8 mouse cellular contexts compared by ENCODE assay signal in genomic region chr3:90294064-90294440, GRCm38 (mm10). TPM values are rescaled to one million over a fixed set of nuclear protein-coding genes. Genes with fewer than 3 reads are reported as not detected.
DNase-seq lines count a peak whose midpoint lies in the region; ATAC-seq and TF ChIP-seq lines count a peak whose summit lies in the region.

No protein-coding gene starts in this region.

- H3K36me3 ChIP-seq in heart, embryonic 10.5 days = 0 out of 2 replicates have a peak, but pooled peaks cover 2% of the 10 kb centered on the region
- H3K36me3 ChIP-seq in ES-E14 (ENCODE audit: control insufficient read depth, insufficient read depth, low read length, poor library complexity, severe bottlenecking) = no peaks in the 10 kb centered on the region
- no peaks in the 10 kb centered on the region for H3K36me3 ChIP-seq in forebrain, embryonic 11.5 days (ENCODE audit: control insufficient read depth, insufficient read depth, low read length)
- peaks cover 24% of the 10 kb centered on the region for H3K36me3 ChIP-seq in limb, embryonic 10.5 days

- H3K27me3 ChIP-seq in heart, embryonic 10.5 days (ENCODE audit: insufficient read depth, poor library complexity, severe bottlenecking) = no peaks in the 10 kb centered on the region
- H3K27me3 ChIP-seq in forebrain, embryonic 11.5 days (ENCODE audit: control insufficient read depth, insufficient read depth, low read length) = no peaks in the 10 kb centered on the region
- H3K27me3 ChIP-seq in limb, embryonic 10.5 days (ENCODE audit: low read depth, poor library complexity, severe bottlenecking) = no peaks in the 10 kb centered on the region

- peak overlapping the region; percentile 99 for H3K27ac ChIP-seq in heart, embryonic 10.5 days
- H3K27ac ChIP-seq in ES-E14 (ENCODE audit: insufficient read depth, low read depth, low read length, poor library complexity, severe bottlenecking) = peak overlapping the region; percentile 100; the same call in 1 of the 2 replicates
- peak overlapping the region; percentile 97; the same call in 1 of the 2 replicates for H3K27ac ChIP-seq in forebrain, embryonic 11.5 days (ENCODE audit: low read depth, low read length)
- peak overlapping the region; percentile 98 for H3K27ac ChIP-seq in limb, embryonic 10.5 days
- H3K27ac ChIP-seq in olfactory bulb, adult 2 months (ENCODE audit: insufficient read depth, low read depth, low read length) = 0 out of 2 replicates have a peak overlapping the region, but pooled peaks have one; percentile 54

- H3K9me3 ChIP-seq in heart, embryonic 10.5 days = no peaks in the 10 kb centered on the region
- no peaks in the 10 kb centered on the region for H3K9me3 ChIP-seq in ES-E14 (ENCODE audit: control insufficient read depth, insufficient read depth, low read depth, low read length)
- H3K9me3 ChIP-seq in forebrain, embryonic 11.5 days (ENCODE audit: control insufficient read depth, low read length) = no peaks in the 10 kb centered on the region
- H3K9me3 ChIP-seq in limb, embryonic 10.5 days (replicated peaks) = no peaks in the 10 kb centered on the region

- H3K9ac ChIP-seq in ES-E14 (ENCODE audit: insufficient read depth, low read depth, low read length, poor library complexity, severe bottlenecking) = peak overlapping the region; percentile 100
- peak overlapping the region; percentile 81 for H3K9ac ChIP-seq in forebrain, embryonic 11.5 days (ENCODE audit: low read length)

- in situ Hi-C loops in ES-E14 (cut with MboI; ENCODE audit: low sequenced_read_pairs in 2 of 2, unreplicated experiment in 2 of 2) = no loop called here

- H3K4me1 ChIP-seq in heart, embryonic 10.5 days = peaks cover 26% of the 10 kb centered on the region
- H3K4me1 ChIP-seq in ES-E14 (ENCODE audit: control insufficient read depth in 2 of 2, insufficient read depth in 2 of 2, low read length in 2 of 2, poor library complexity in 1 of 2) = no peaks in the 10 kb centered on the region; a peak in 1 of 4 replicates
- no peaks in the 10 kb centered on the region; the same call in 1 of the 2 replicates for H3K4me1 ChIP-seq in forebrain, embryonic 11.5 days (replicated peaks; ENCODE audit: control insufficient read depth, insufficient read depth, low read length)
- peaks cover 16% of the 10 kb centered on the region for H3K4me1 ChIP-seq in limb, embryonic 10.5 days
- H3K4me1 ChIP-seq in olfactory bulb, adult 2 months (ENCODE audit: control insufficient read depth, insufficient read depth, low read length) = no peaks in the 10 kb centered on the region

- no peak for ATAC-seq in forebrain, embryonic 11.5 days (replicated peaks; ENCODE audit: low FRiP score)

- TF ChIP-seq CTCF in olfactory bulb, adult 2 months (IDR thresholded peaks at IDR 0.05; ENCODE audit: insufficient read depth, low read depth, low read length) = no peak

- no peak for TF ChIP-seq POLR2A in olfactory bulb, adult 2 months (IDR thresholded peaks at IDR 0.05; ENCODE audit: insufficient read depth, low read depth, low read length)

- no peak for DNase-seq in heart, embryonic 10.5 days (ENCODE audit: low spot score)
- DNase-seq in heart, adult 9 months (ENCODE audit: low spot score in 2 of 2) = no peak
- DNase-seq in ES-E14 (ENCODE audit: low read depth, low spot score) = no peak
- DNase-seq in forebrain, embryonic 11.5 days (ENCODE audit: low spot score) = no peak
- no peak for DNase-seq in limb, embryonic 10.5 days (ENCODE audit: low spot score)
- DNase-seq in adrenal gland, adult 2 months = no peak
- no peak for DNase-seq in layer of hippocampus, postnatal 25 days (ENCODE audit: extremely low spot score in 1 of 2, low spot score in 1 of 2)

- H3K4me2 ChIP-seq in forebrain, embryonic 11.5 days (ENCODE audit: low read depth, low read length, severe bottlenecking) = peak overlapping the region; percentile 71

- 4% methylated on average over 11 of the region's 11 CpGs for WGBS in heart, embryonic 10.5 days
- 2% methylated on average over 11 of the region's 11 CpGs for WGBS in forebrain, embryonic 11.5 days
- WGBS in limb, embryonic 10.5 days = 2% methylated on average over 11 of the region's 11 CpGs
- 2% methylated on average over 11 of the region's 11 CpGs for WGBS in olfactory bulb, adult 2 months

- peak overlapping the region; percentile 98 for H3K4me3 ChIP-seq in heart, embryonic 10.5 days
- peak overlapping the region; percentile 99 for H3K4me3 ChIP-seq in ES-E14 (ENCODE audit: insufficient read depth in 1 of 2, low read depth in 1 of 2, low read length in 2 of 2, poor library complexity in 1 of 2, severe bottlenecking in 1 of 2)
- H3K4me3 ChIP-seq in forebrain, embryonic 11.5 days (ENCODE audit: low read depth, low read length) = peak overlapping the region; percentile 56
- H3K4me3 ChIP-seq in limb, embryonic 10.5 days = peak overlapping the region; percentile 86
- peak overlapping the region; percentile 97 for H3K4me3 ChIP-seq in olfactory bulb, adult 2 months (ENCODE audit: insufficient read depth, low read depth, low read length)

TF ChIP-seq in ES-E14, 5 proteins besides CTCF, POLR2A, EP300 and RAD21:
- TF ChIP-seq CHD2 (IDR thresholded peaks at IDR 0.05; ENCODE audit: low read depth, low read length) (no peak), MAFK (IDR thresholded peaks at IDR 0.05; ENCODE audit: insufficient read depth, low read depth, low read length) (no peak), HCFC1 (IDR thresholded peaks at IDR 0.05; ENCODE audit: borderline replicate concordance, insufficient read depth, low read length) (no peak), ZC3H11A (IDR thresholded peaks at IDR 0.05; ENCODE audit: borderline replicate concordance, low read depth, low read length) (no peak), ZNF384 (IDR thresholded peaks at IDR 0.05; ENCODE audit: low read depth, low read length) (no peak)

RNA-seq across cellular contexts. Expression of gene Gatad2b, which starts 1.1 kb away (rescaled TPM):
- polyA plus RNA-seq in heart, embryonic 10.5 days (2016; fragmentation: Nextera tagmentation; extraction: Ambion mirVana) = 10.6 and 11.8 TPM in 2 replicates
- total RNA-seq in ES-E14 (2012; rRNA removed) = 17.9 and 20.9 TPM in 2 replicates
- 12.9 and 14.3 TPM in 2 replicates for polyA plus RNA-seq in forebrain, embryonic 11.5 days (2014; fragmentation: Nextera tagmentation; extraction: Ambion mirVana)
- polyA plus RNA-seq in limb, embryonic 10.5 days (2016; fragmentation: Nextera tagmentation; extraction: Ambion mirVana) = 14.3 and 15.6 TPM in 2 replicates
- 118 TPM in 1 of 2 replicates, not detected in the other for polyA plus RNA-seq in olfactory bulb, adult 2 months (2012; ENCODE audit: insufficient read depth, insufficient read length, low replicate concordance, missing spikeins)
- 10 to 100 TPM; 54.8 to 72.5 TPM for total RNA-seq in adrenal gland, adult 2 months (2021)
- 15.0 and 20.1 TPM in 2 replicates for polyA plus RNA-seq in adrenal gland, adult 2 months (2012; rRNA removed)
- total RNA-seq in layer of hippocampus, postnatal 25 days (2021) = 100 to 1,000 TPM in 1 of 2 experiments, 10 to 100 TPM in 1; 90.0 to 112 TPM

RNA-seq across cellular contexts. Expression of gene Dennd4b, which starts 29.1 kb away (rescaled TPM):
- polyA plus RNA-seq in heart, embryonic 10.5 days (2016; fragmentation: Nextera tagmentation; extraction: Ambion mirVana) = 4.6 and 7.0 TPM in 2 replicates
- 4.1 and 8.2 TPM in 2 replicates for total RNA-seq in ES-E14 (2012; rRNA removed)
- 6.8 and 7.0 TPM in 2 replicates for polyA plus RNA-seq in forebrain, embryonic 11.5 days (2014; fragmentation: Nextera tagmentation; extraction: Ambion mirVana)
- polyA plus RNA-seq in limb, embryonic 10.5 days (2016; fragmentation: Nextera tagmentation; extraction: Ambion mirVana) = 3.4 and 5.1 TPM in 2 replicates
- not detected in 2 replicates for polyA plus RNA-seq in olfactory bulb, adult 2 months (2012; ENCODE audit: insufficient read depth, insufficient read length, low replicate concordance, missing spikeins)
- 1 to 10 TPM; 7.8 to 7.9 TPM for total RNA-seq in adrenal gland, adult 2 months (2021)
- polyA plus RNA-seq in adrenal gland, adult 2 months (2012; rRNA removed) = 27.9 and 28.6 TPM in 2 replicates
- 10 to 100 TPM; 31.6 to 34.1 TPM for total RNA-seq in layer of hippocampus, postnatal 25 days (2021)

RNA-seq across cellular contexts. Expression of gene Crtc2, which starts 40.1 kb away (rescaled TPM):
- 14.4 and 21.6 TPM in 2 replicates for polyA plus RNA-seq in heart, embryonic 10.5 days (2016; fragmentation: Nextera tagmentation; extraction: Ambion mirVana)
- total RNA-seq in ES-E14 (2012; rRNA removed) = 9.8 and 11.8 TPM in 2 replicates
- 13.7 and 14.6 TPM in 2 replicates for polyA plus RNA-seq in forebrain, embryonic 11.5 days (2014; fragmentation: Nextera tagmentation; extraction: Ambion mirVana)
- 26.5 and 31.6 TPM in 2 replicates for polyA plus RNA-seq in limb, embryonic 10.5 days (2016; fragmentation: Nextera tagmentation; extraction: Ambion mirVana)
- not detected in 2 replicates for polyA plus RNA-seq in olfactory bulb, adult 2 months (2012; ENCODE audit: insufficient read depth, insufficient read length, low replicate concordance, missing spikeins)
- total RNA-seq in adrenal gland, adult 2 months (2021) = 10 to 100 TPM; 41.5 to 46.5 TPM
- 60.1 and 74.9 TPM in 2 replicates for polyA plus RNA-seq in adrenal gland, adult 2 months (2012; rRNA removed)
- 10 to 100 TPM; 27.9 to 39.0 TPM for total RNA-seq in layer of hippocampus, postnatal 25 days (2021)

RNA-seq across cellular contexts. Expression of gene Slc39a1, which starts 46.1 kb away (rescaled TPM):
- 51.3 and 79.6 TPM in 2 replicates for polyA plus RNA-seq in heart, embryonic 10.5 days (2016; fragmentation: Nextera tagmentation; extraction: Ambion mirVana)
- 88.4 and 115 TPM in 2 replicates for total RNA-seq in ES-E14 (2012; rRNA removed)
- polyA plus RNA-seq in forebrain, embryonic 11.5 days (2014; fragmentation: Nextera tagmentation; extraction: Ambion mirVana) = 57.5 and 58.5 TPM in 2 replicates
- 55.6 and 60.1 TPM in 2 replicates for polyA plus RNA-seq in limb, embryonic 10.5 days (2016; fragmentation: Nextera tagmentation; extraction: Ambion mirVana)
- polyA plus RNA-seq in olfactory bulb, adult 2 months (2012; ENCODE audit: insufficient read depth, insufficient read length, low replicate concordance, missing spikeins) = not detected in 2 replicates
- 100 to 1,000 TPM; 124 to 160 TPM for total RNA-seq in adrenal gland, adult 2 months (2021)
- polyA plus RNA-seq in adrenal gland, adult 2 months (2012; rRNA removed) = 93.2 and 105 TPM in 2 replicates
- total RNA-seq in layer of hippocampus, postnatal 25 days (2021) = 10 to 100 TPM; 49.9 to 51.1 TPM

RNA-seq across cellular contexts. Expression of gene Creb3l4, which starts 50.7 kb away (rescaled TPM):
- 2.1 and 2.2 TPM in 2 replicates for polyA plus RNA-seq in heart, embryonic 10.5 days (2016; fragmentation: Nextera tagmentation; extraction: Ambion mirVana)
- 2.3 and 4.8 TPM in 2 replicates for total RNA-seq in ES-E14 (2012; rRNA removed)
- polyA plus RNA-seq in forebrain, embryonic 11.5 days (2014; fragmentation: Nextera tagmentation; extraction: Ambion mirVana) = 6.0 and 6.2 TPM in 2 replicates
- polyA plus RNA-seq in limb, embryonic 10.5 days (2016; fragmentation: Nextera tagmentation; extraction: Ambion mirVana) = 4.0 and 8.9 TPM in 2 replicates
- polyA plus RNA-seq in olfactory bulb, adult 2 months (2012; ENCODE audit: insufficient read depth, insufficient read length, low replicate concordance, missing spikeins) = not detected in 2 replicates
- total RNA-seq in adrenal gland, adult 2 months (2021) = 1 to 10 TPM in 1 of 2 experiments, under 1 TPM in 1; 0.61 to 1.2 TPM
- 0.28 and 0.61 TPM in 2 replicates for polyA plus RNA-seq in adrenal gland, adult 2 months (2012; rRNA removed)
- total RNA-seq in layer of hippocampus, postnatal 25 days (2021) = not detected

Comparison
In these comparisons a context has a peak if more than half of its experiments do, and no peak if none do; other contexts are left out.
1. RNA of gene Crtc2, which starts 40.1 kb away (polyA plus RNA-seq): 60.1 to 74.9 TPM in adrenal gland, adult 2 months, 26.5 to 31.6 TPM in limb, embryonic 10.5 days, 14.4 to 21.6 TPM in heart, embryonic 10.5 days and 13.7 to 14.6 TPM in forebrain, embryonic 11.5 days; not detected in olfactory bulb, adult 2 months; every median in the first group is over 10 times any median in the second.
2. Peak in every context shown above with its lines, with median percentiles within 50 percentile points of each other: H3K27ac ChIP-seq and H3K4me3 ChIP-seq.